Mouse (Mus musculus) liver, embryonic 16.5 days (tissue): ENCODE results near the gene Fgf4. TPM values are rescaled to one million over a fixed set of nuclear protein-coding genes. Genes with fewer than 3 reads are reported as not detected.

Experiments
- ATAC-seq: fragments of 200-750 bp; cut with Nextera tagmentation; 2 replicates; pipeline ENCODE4 v1.8.0; 2017; ENCODE audit warnings: low read depth, mild to moderate bottlenecking, moderate number of reproducible peaks, moderate library complexity
- H3K27ac ChIP-seq: fragments of 300-500 bp; sonication (generic); 2 replicates; pipeline ENCODE4 v1.5.1; 2014; ENCODE audit warnings: mild to moderate bottlenecking, low read length
- H3K27me3 ChIP-seq: fragments of 300-500 bp; sonication (generic); 2 replicates; pipeline ENCODE4 v1.6.1; 2014; ENCODE audit warnings: low read depth, low read length, mixed read lengths; ENCODE audit not compliant: control insufficient read depth, insufficient read depth
- H3K36me3 ChIP-seq: fragments of 300-500 bp; sonication (generic); 2 replicates; pipeline ENCODE4 v1.6.1; 2014; ENCODE audit warnings: mild to moderate bottlenecking; ENCODE audit not compliant: control insufficient read depth, insufficient read depth
- H3K4me1 ChIP-seq: fragments of 300-500 bp; sonication (generic); 2 replicates; pipeline ENCODE4 v1.6.1; 2014; ENCODE audit warnings: low read depth, low read length, mixed read lengths; ENCODE audit not compliant: control insufficient read depth
- H3K4me2 ChIP-seq: fragments of 300-500 bp; sonication (generic); 2 replicates; pipeline ENCODE4 v1.6.1; 2014; ENCODE audit warnings: low read depth, low read length, mixed read lengths
- H3K4me3 ChIP-seq: fragments of 300-500 bp; sonication (generic); 2 replicates; pipeline ENCODE4 v1.5.1; 2014; ENCODE audit warnings: low read depth, mild to moderate bottlenecking, low read length
- H3K9ac ChIP-seq: fragments of 300-500 bp; sonication (generic); 2 replicates; pipeline ENCODE4 v1.6.1; 2014; ENCODE audit warnings: low read depth, low read length
- H3K9me3 ChIP-seq: fragments of 300-500 bp; sonication (generic); replicated peaks from 2 replicates; pipeline ENCODE4 v1.6.1; 2016; ENCODE audit warnings: low read length; ENCODE audit not compliant: control insufficient read depth
- WGBS: fragments of 180-500 bp; shearing (Covaris S2); extraction: QIAGEN DNeasy Blood & Tissue Kit; methylation state at CpG from one replicate; pipeline ENCODE4 v1.1.7; 2014; ENCODE audit not compliant: insufficient replicate concordance; 5-methylcytosine and 5-hydroxymethylcytosine counted together
- polyA plus RNA-seq: library from polyadenylated mRNA; unstranded; fragments of >200 nt; fragmentation: Nextera tagmentation; extraction: Ambion mirVana; gene quantifications from 2 replicates; pipeline ENCODE4 v1.2.1, GENCODE M21; 2015

The Fgf4 gene
- polyA plus RNA-seq, 1 experiment from 2014 or later = not detected

- Histone ChIP-seq H3K27me3 (peaks cover 5% of the 10 kb centered on the region), H3K27ac (no peak overlapping the region), H3K36me3 (no peaks in the 10 kb centered on the region; the same call in 1 of the 2 replicates), H3K4me3 (no peak overlapping the region), H3K4me2 (no peak overlapping the region), H3K4me1 (peaks cover 13% of the 10 kb centered on the region), H3K9ac (no peak overlapping the region), H3K9me3 (no peaks in the 10 kb centered on the region)
- no peak for ATAC-seq
- 74% methylated on average over 4 of the region's 4 CpGs for WGBS
These were observed 65.7 kb downstream of the Fgf4 start for GRCm38 (mm10) chr7:144912897-144913296.

DNA sequence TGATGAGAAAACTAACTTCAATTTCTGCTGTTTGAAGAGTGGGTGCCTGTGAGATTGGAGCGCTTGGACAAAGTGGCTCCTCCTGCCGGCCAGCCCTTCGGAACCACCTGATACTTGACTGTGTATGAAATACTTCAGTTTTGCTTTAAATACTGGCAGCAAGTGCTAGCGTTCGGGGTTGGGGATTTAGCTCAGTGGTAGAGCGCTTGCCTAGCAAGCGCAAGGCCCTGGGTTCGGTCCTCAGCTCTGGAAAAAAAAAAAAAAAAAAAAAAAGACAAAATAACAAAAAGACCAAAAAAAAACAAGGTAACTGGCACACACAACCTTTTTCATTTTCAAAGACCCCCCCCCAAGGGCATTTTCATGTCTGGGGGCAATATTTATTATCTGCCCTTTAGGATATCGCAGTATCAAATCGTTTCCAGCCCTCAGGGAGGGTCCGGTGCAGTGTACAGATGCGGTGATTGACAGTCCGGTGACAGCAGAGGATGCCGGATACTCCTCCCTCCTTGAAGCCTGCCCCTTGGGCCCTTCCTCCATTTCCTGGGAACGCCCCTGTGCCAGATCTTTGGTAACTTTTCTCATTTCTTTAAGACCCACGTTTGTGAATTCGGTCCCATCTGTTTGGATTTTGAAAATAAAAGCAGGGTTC is 67.3 kb downstream of the Fgf4 start:
- H3K36me3 ChIP-seq = no peaks in the 10 kb centered on the region; the same call in none of the 2 replicates
- ATAC-seq = peak; percentile 86
- H3K9ac ChIP-seq = peak overlapping the region; percentile 85
- H3K4me1 ChIP-seq = peaks cover 13% of the 10 kb centered on the region
- peak overlapping the region; percentile 94 for H3K4me3 ChIP-seq
- peaks cover 4% of the 10 kb centered on the region for H3K27me3 ChIP-seq
- 6% methylated on average over 17 of the region's 17 CpGs for WGBS
- peak overlapping the region; percentile 33; the same call in 1 of the 2 replicates for H3K27ac ChIP-seq
- peak overlapping the region; percentile 93 for H3K4me2 ChIP-seq
- no peaks in the 10 kb centered on the region for H3K9me3 ChIP-seq

Other genes starting within 250 kb of the Fgf4 start
- 1.3 TPM in 2 replicates for gene Ano1, start 95.4 kb upstream of the Fgf4 start, polyA plus RNA-seq
- gene Fgf3, start 9.3 kb upstream of the Fgf4 start, polyA plus RNA-seq = 0.05 and 0.11 TPM in 2 replicates
- not detected in 2 replicates for gene Fgf15, start 49.2 kb downstream of the Fgf4 start, polyA plus RNA-seq
- 8.8 and 9.0 TPM in 2 replicates for gene LTO1, start 67.7 kb downstream of the Fgf4 start, polyA plus RNA-seq
- 20.5 and 20.9 TPM in 2 replicates for gene Ccnd1, start 92.6 kb downstream of the Fgf4 start, polyA plus RNA-seq